Mouse (Mus musculus): ENCODE data around the gene Mdga2.

Mdga2 gene

GRCm38 (mm10) chr12:67056621-67057020 lies 165.7 kb downstream of the Mdga2 start:
- in situ Hi-C loops (cut with MseI, MboI), result no loop called here

- in situ Hi-C loops (cut with MseI, MboI), result no loop called here
Measured at GRCm38 (mm10) chr12:67045099-67045750, 177.1 kb downstream of the Mdga2 start.

- in situ Hi-C loops (cut with MseI, MboI), result no loop called here
Measured at GRCm38 (mm10) chr12:67041865-67042264, 180.5 kb downstream of the Mdga2 start.

GRCm38 (mm10) chr12:67035509-67036261 lies 186.7 kb downstream of the Mdga2 start:
- in situ Hi-C loops (cut with MseI, MboI), result no loop called here

GRCm38 (mm10) chr12:67017192-67017591 lies 205.2 kb downstream of the Mdga2 start:
- in situ Hi-C loops (cut with MseI, MboI), result no loop called here

- in situ Hi-C loops (cut with MseI, MboI), result no loop called here
Measured at GRCm38 (mm10) chr12:67011368-67011767, 211.0 kb downstream of the Mdga2 start.

GRCm38 (mm10) chr12:67010318-67010717 lies 212.0 kb downstream of the Mdga2 start:
- in situ Hi-C loops (cut with MseI, MboI), result no loop called here

GRCm38 (mm10) chr12:67009191-67009590 lies 213.2 kb downstream of the Mdga2 start:
- in situ Hi-C loops (cut with MseI, MboI), result no loop called here

- in situ Hi-C loops (cut with MseI, MboI), result no loop called here
Measured at GRCm38 (mm10) chr12:66954129-66954528, 268.2 kb downstream of the Mdga2 start.

- in situ Hi-C loops (cut with MseI, MboI), result no loop called here
Measured at GRCm38 (mm10) chr12:66915741-66916140, 306.6 kb downstream of the Mdga2 start.

GRCm38 (mm10) chr12:66899366-66899765 lies 323.0 kb downstream of the Mdga2 start:
- in situ Hi-C loops (cut with MseI, MboI), result no loop called here

GRCm38 (mm10) chr12:66896790-66897189 lies 325.6 kb downstream of the Mdga2 start:
- in situ Hi-C loops (cut with MseI, MboI), result no loop called here

GRCm38 (mm10) chr12:66890296-66890695 lies 332.1 kb downstream of the Mdga2 start:
- in situ Hi-C loops (cut with MseI, MboI), result no loop called here

GRCm38 (mm10) chr12:66889276-66889675 lies 333.1 kb downstream of the Mdga2 start:
- in situ Hi-C loops (cut with MseI, MboI), result no loop called here

GRCm38 (mm10) chr12:66888636-66889035 lies 333.7 kb downstream of the Mdga2 start:
- in situ Hi-C loops (cut with MseI, MboI), result no loop called here

- in situ Hi-C loops (cut with MseI, MboI), result no loop called here
Measured at GRCm38 (mm10) chr12:66866199-66866598, 356.1 kb downstream of the Mdga2 start.

GRCm38 (mm10) chr12:66853167-66853566 lies 369.2 kb downstream of the Mdga2 start:
- in situ Hi-C loops (cut with MseI, MboI), result no loop called here

GRCm38 (mm10) chr12:66840336-66840735 lies 382.0 kb downstream of the Mdga2 start:
- in situ Hi-C loops (cut with MseI, MboI), result no loop called here

- in situ Hi-C loops (cut with MseI, MboI), result no loop called here
Measured at GRCm38 (mm10) chr12:66755653-66756052, 466.7 kb downstream of the Mdga2 start.

- in situ Hi-C loops (cut with MseI, MboI), result no loop called here
Measured at GRCm38 (mm10) chr12:66734536-66734935, 487.8 kb downstream of the Mdga2 start.

GRCm38 (mm10) chr12:66724474-66724873 lies 497.9 kb downstream of the Mdga2 start:
- in situ Hi-C loops (cut with MseI, MboI), result no loop called here

- in situ Hi-C loops (cut with MseI, MboI), result no loop called here
Measured at GRCm38 (mm10) chr12:66708334-66708733, 514.0 kb downstream of the Mdga2 start.

- in situ Hi-C loops (cut with MseI, MboI), result no loop called here
Measured at GRCm38 (mm10) chr12:66707431-66707830, 514.9 kb downstream of the Mdga2 start.

Measured in mouse trophoblast stem cell (cell line).